ENCODE assay signal across 12 mouse cellular contexts in genomic region chr7:92720156-92720905, GRCm38 (mm10).
"Had no signal": no experiment of that assay in that cellular context is flagged by ENCODE, and none has a peak within 500 bp of the region (broad histone marks: within the 10 kb centered on the region; RNA-seq: fewer than 3 reads in every experiment).

No protein-coding gene starts in this region.

- H3K9ac ChIP-seq: limb, embryonic 12.5 days; liver, embryonic 13.5 days; neural tube, embryonic 13.5 days had no signal

- H3K27ac ChIP-seq: layer of hippocampus, adult 2 months; limb, embryonic 12.5 days; liver, embryonic 13.5 days; midbrain, embryonic 10.5 days; neural tube, embryonic 13.5 days had no signal

- H3K4me1 ChIP-seq: limb, embryonic 12.5 days; liver, embryonic 13.5 days; neural tube, embryonic 13.5 days had no signal

- H3K36me3 ChIP-seq: limb, embryonic 12.5 days; liver, embryonic 13.5 days; midbrain, embryonic 10.5 days; neural tube, embryonic 13.5 days had no signal

- DNase-seq: kidney, adult 18-20 months; kidney, postnatal 10 days; kidney, postnatal 4 days; liver; liver, embryonic 13.5 days; lung, adult 18-20 months; right cerebral cortex, postnatal 14 days had no signal

- H3K27me3 ChIP-seq: limb, embryonic 12.5 days; liver, embryonic 13.5 days; neural tube, embryonic 13.5 days had no signal

- ATAC-seq: midbrain, embryonic 16.5 days had no signal

- H3K9me3 ChIP-seq: limb, embryonic 12.5 days; liver, embryonic 13.5 days; midbrain, embryonic 10.5 days; neural tube, embryonic 13.5 days had no signal

- H3K4me3 ChIP-seq: layer of hippocampus, adult 2 months; limb, embryonic 12.5 days; liver, embryonic 13.5 days; midbrain, embryonic 10.5 days; neural tube, embryonic 13.5 days had no signal
